Mouse (Mus musculus) liver, embryonic 11.5 days (tissue): ENCODE measurements around the gene Cebpe. TPM values are rescaled to one million over a fixed set of nuclear protein-coding genes. Genes with fewer than 3 reads are reported as not detected.
A peak's percentile ranks its signal among the peaks of the same experiment; 100 is the strongest.

Experiments
- ATAC-seq: fragments of 200-750 bp; cut with Nextera tagmentation; replicated peaks from 2 replicates; pipeline ENCODE4 v1.8.0; 2017; ENCODE audit warnings: moderate number of reproducible peaks, mild to moderate bottlenecking, moderate TSS enrichment, moderate library complexity; ENCODE audit not compliant: low FRiP score
- DNase-seq: peaks from one replicate; pipeline ENCODE4 v3.0.0-alpha.2; 2017; ENCODE audit warnings: low spot score
- H3K27ac ChIP-seq: fragments of 300-500 bp; sonication (generic); 2 replicates; pipeline ENCODE4 v1.5.1; 2014; ENCODE audit warnings: mild to moderate bottlenecking, low read depth, low read length, control low read depth
- H3K27me3 ChIP-seq: fragments of 300-500 bp; sonication (generic); replicated peaks from 2 replicates; pipeline ENCODE4 v1.6.1; 2014; ENCODE audit warnings: low read length, mixed read lengths; ENCODE audit not compliant: control insufficient read depth, insufficient read depth
- H3K36me3 ChIP-seq: fragments of 300-500 bp; sonication (generic); 2 replicates; pipeline ENCODE4 v1.6.1; 2014; ENCODE audit warnings: mild to moderate bottlenecking, low read length, moderate library complexity, mixed read lengths; ENCODE audit not compliant: control insufficient read depth, insufficient read depth
- H3K4me1 ChIP-seq: fragments of 300-500 bp; sonication (generic); replicated peaks from 2 replicates; pipeline ENCODE4 v1.6.1; 2014; ENCODE audit warnings: low read length, mixed read lengths; ENCODE audit not compliant: control insufficient read depth, insufficient read depth
- H3K4me2 ChIP-seq: fragments of 300-500 bp; sonication (generic); 2 replicates; pipeline ENCODE4 v1.6.1; 2014; ENCODE audit warnings: mild to moderate bottlenecking, control low read depth, moderate library complexity
- H3K4me3 ChIP-seq: fragments of 300-500 bp; sonication (generic); 2 replicates; pipeline ENCODE4 v1.5.1; 2014; ENCODE audit warnings: low read depth, low read length, control low read depth
- H3K9ac ChIP-seq: fragments of 300-500 bp; sonication (generic); 2 replicates; pipeline ENCODE4 v1.6.1; 2014; ENCODE audit warnings: low read depth, low read length, control low read depth
- H3K9me3 ChIP-seq: fragments of 300-500 bp; sonication (generic); 2 replicates; pipeline ENCODE4 v1.6.1; 2016; ENCODE audit warnings: low read length, inconsistent platforms, mixed read lengths; ENCODE audit not compliant: control insufficient read depth
- WGBS: fragments of 180-500 bp; shearing (Covaris S2); extraction: QIAGEN DNeasy Blood & Tissue Kit; methylation state at CpG from one replicate; pipeline ENCODE4 v1.1.7; 2014; 5-methylcytosine and 5-hydroxymethylcytosine counted together
- polyA plus RNA-seq: library from polyadenylated mRNA; unstranded; fragments of >200 nt; fragmentation: Nextera tagmentation; extraction: Ambion mirVana; gene quantifications from 2 replicates; pipeline ENCODE4 v1.2.1, GENCODE M21; 2014

Cebpe gene
- polyA plus RNA-seq: 2.0 and 3.1 TPM in 2 replicates

DNA sequence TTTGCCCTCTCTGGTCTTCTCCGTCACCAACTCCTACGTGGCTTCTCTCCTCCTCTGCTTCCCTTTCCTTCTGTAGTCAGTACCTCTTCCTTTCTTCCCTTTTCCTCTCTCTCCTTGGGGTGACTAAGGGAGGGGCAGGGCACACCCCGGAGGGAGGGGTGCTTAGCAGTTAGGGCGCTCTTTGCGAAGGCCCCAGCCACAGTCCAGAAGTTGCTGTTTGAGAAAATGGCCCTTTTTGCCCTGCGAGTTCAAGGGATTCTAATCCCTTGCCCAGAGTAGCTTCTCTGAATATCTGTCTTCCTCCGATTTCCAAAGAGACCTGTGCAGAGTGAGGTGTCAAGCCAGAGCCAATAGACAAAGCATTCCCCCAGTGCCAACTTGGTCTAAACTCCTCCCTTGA, at the start of gene Cebpe:
Gene Cebpe, minus strand, starts transcription at position 101 of the 400 bp plus-strand sequence.
- no peaks in the 10 kb centered on the region for H3K9me3 ChIP-seq
- DNase-seq (no peak), ATAC-seq (no peak)
- 73% methylated on average over 7 of the region's 7 CpGs for WGBS
- no peak within 1 kb of the TSS for H3K9ac ChIP-seq
- H3K4me2 ChIP-seq: 0 out of 2 replicates have a peak within 1 kb of the TSS, but pooled peaks have one; percentile 10
- H3K4me1 ChIP-seq: peaks cover 2% of the 10 kb centered on the region
- no peaks in the 10 kb centered on the region for H3K36me3 ChIP-seq
- peaks cover 38% of the 10 kb centered on the region for H3K27me3 ChIP-seq
- peak within 1 kb of the TSS; percentile 27; the same call in 1 of the 2 replicates for H3K27ac ChIP-seq
- H3K4me3 ChIP-seq: no peak within 1 kb of the TSS

DNA sequence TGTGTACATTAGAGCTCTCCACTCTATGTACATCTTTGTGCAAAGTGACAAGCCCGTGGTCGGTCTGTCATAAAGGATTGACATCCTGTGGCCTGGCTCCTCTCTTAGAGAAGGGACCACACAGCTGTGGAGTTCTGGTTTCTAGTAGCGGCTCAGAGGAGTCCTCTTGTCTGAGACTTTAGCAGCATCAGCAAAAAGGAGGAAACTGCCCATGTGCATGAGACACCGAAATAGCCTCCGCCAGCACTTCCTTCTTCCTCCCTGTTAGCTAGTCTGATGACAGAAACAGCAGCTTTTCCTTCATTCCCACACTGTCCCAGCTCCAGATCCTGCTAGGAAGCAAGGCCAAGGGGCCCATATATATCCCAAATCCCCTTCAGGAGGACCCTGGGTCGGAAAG, 44.4 kb upstream of the Cebpe start:
- no peak overlapping the region for H3K9ac ChIP-seq
- H3K9me3 ChIP-seq: no peaks in the 10 kb centered on the region
- no peak overlapping the region for H3K4me3 ChIP-seq
- ATAC-seq: no peak
- 51% methylated on average over 6 of the region's 6 CpGs for WGBS
- H3K27me3 ChIP-seq: no peaks in the 10 kb centered on the region
- no peaks in the 10 kb centered on the region for H3K36me3 ChIP-seq
- H3K4me1 ChIP-seq: 0 out of 2 replicates have a peak, but pooled peaks cover 4% of the 10 kb centered on the region
- H3K27ac ChIP-seq: peak overlapping the region; percentile 45
- H3K4me2 ChIP-seq: no peak overlapping the region
- no peak for DNase-seq

DNA sequence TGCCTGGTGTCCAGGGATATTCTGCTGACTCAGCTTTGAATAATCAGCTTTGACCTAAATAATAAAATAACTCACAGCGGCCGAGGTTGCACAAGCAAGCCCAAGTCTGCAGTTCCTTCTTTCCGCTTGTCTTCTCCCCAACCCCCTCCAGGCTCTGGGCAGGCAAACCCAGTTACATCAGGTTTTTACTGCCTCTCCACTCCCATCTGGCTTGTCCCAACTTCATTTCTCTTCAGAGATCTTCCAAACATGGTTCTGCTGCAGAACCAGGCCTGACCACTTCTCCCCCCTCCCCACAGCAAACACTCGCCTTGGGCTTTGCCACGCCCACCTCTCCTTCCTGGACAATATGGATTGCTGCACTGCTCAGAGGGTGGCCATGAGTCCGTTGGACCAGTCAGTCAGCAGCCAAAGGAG, 42.6 kb upstream of the Cebpe start:
- Histone ChIP-seq H3K4me2 (no peak overlapping the region), H3K9me3 (no peaks in the 10 kb centered on the region), H3K4me1 (0 out of 2 replicates have a peak, but pooled peaks cover 4% of the 10 kb centered on the region), H3K27me3 (no peaks in the 10 kb centered on the region), H3K36me3 (no peaks in the 10 kb centered on the region), H3K4me3 (no peak overlapping the region), H3K9ac (no peak overlapping the region), H3K27ac (no peak overlapping the region)
- WGBS: 27% methylated on average over 6 of the region's 6 CpGs
- no peak for ATAC-seq
- no peak for DNase-seq

DNA sequence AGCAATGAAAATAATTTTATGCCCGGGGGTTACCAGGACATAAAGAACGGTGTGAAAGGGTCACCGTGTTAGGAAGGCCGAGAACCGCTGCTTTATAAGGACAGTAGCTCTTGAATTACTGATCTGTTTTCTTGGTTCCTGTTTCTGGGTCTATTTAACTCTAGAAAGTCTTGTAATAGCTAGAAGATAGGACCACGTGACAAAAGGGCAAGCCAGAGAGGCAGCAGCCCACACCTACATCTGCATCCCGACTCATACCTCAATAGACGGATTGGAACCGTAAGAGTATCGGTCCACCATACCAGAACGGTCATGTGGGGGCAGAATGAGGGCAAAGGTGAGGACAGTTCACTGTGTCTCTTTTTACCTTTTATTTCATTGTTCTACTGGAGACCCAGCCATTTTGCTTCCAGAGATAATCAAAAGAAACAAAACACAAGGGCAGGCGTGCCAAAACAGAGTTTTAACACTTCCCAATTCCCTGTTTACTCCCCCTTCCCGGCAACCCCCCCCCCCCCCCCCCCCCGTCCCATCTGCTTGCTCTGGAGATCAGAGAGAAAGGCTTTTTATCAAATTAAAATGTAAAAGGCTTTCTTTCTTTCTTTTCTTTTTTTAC, 42.1 kb upstream of the Cebpe start:
- Histone ChIP-seq H3K9me3 (no peaks in the 10 kb centered on the region), H3K4me2 (no peak overlapping the region), H3K27ac (no peak overlapping the region), H3K36me3 (no peaks in the 10 kb centered on the region), H3K9ac (no peak overlapping the region), H3K4me3 (no peak overlapping the region), H3K4me1 (0 out of 2 replicates have a peak, but pooled peaks cover 4% of the 10 kb centered on the region), H3K27me3 (no peaks in the 10 kb centered on the region)
- DNase-seq: no peak
- ATAC-seq: no peak
- WGBS: 72% methylated on average over 14 of the region's 14 CpGs

DNA sequence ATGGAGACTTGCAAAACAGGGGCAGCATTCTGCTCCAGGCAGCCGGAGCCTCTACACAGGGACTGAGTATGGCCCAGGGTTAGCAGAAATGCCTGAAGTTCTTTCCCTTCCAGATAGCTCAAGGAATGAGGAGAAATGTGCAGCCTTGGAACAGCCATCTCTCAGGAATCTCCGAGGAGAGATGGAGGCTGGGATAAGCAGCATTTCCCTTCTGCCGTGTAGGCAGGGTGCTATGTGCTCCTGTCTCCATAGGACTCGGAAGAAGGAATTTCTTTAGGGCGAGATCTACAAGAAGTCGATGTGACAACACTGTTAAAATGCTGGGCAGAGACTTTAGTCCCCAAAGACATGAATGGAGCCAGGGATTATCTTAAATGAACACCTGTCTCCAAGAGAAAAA, 41.0 kb upstream of the Cebpe start:
- no peak overlapping the region for H3K4me3 ChIP-seq
- 0 out of 2 replicates have a peak, but pooled peaks cover 4% of the 10 kb centered on the region for H3K4me1 ChIP-seq
- H3K27me3 ChIP-seq: no peaks in the 10 kb centered on the region
- H3K9ac ChIP-seq: no peak overlapping the region
- no peaks in the 10 kb centered on the region for H3K9me3 ChIP-seq
- ATAC-seq (no peak), DNase-seq (no peak)
- no peak overlapping the region for H3K27ac ChIP-seq
- no peak overlapping the region for H3K4me2 ChIP-seq
- 79% methylated on average over 6 of the region's 6 CpGs for WGBS
- no peaks in the 10 kb centered on the region for H3K36me3 ChIP-seq

DNA sequence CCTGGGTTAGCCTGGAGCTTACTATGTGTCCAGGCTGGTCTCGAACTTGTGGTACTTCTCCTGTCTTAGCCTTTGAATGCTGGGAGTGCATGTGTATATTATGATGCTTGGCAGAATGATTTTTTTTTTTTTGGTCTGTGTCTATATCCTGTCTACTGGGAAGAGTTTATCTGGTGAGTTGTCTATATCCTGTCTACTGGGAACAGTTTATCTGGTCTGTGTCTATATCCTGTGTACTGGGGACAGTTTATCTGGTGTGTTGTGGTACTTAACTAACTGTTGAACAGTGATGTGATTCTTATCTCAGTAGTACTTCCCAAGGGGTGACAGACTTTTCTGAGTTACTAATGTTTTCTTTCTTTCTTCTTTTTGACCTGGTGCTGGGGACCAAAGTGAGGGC, 39.8 kb upstream of the Cebpe start:
- no peaks in the 10 kb centered on the region for H3K9me3 ChIP-seq
- no peak overlapping the region for H3K27ac ChIP-seq
- H3K4me2 ChIP-seq: no peak overlapping the region
- H3K9ac ChIP-seq: no peak overlapping the region
- WGBS: 74% methylated on average over 1 of the region's 1 CpGs
- DNase-seq (no peak), ATAC-seq (no peak)
- H3K36me3 ChIP-seq: no peaks in the 10 kb centered on the region
- H3K27me3 ChIP-seq: no peaks in the 10 kb centered on the region
- 0 out of 2 replicates have a peak, but pooled peaks cover 4% of the 10 kb centered on the region for H3K4me1 ChIP-seq
- no peak overlapping the region for H3K4me3 ChIP-seq

DNA sequence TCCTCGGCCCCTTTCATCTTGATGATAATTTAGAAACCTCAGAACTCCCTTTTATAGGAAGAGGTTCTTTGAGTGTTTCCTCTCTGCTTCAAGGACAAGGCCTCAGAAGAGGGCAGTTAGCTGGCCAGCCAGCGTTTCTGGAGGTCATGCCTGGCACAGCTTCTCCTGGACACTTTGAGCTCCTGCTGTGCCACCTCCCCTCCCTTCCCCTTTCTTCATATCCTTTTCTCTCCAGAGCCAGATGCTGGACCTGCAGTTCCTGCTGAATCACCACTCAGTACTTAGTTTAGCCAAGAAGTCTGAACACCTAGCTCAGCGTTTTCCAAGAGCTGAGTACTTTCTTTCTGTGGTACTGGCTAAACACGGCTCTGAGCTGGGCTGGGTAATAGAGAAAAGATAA, 37.3 kb upstream of the Cebpe start:
- Histone ChIP-seq H3K27ac (no peak overlapping the region), H3K4me1 (no peaks in the 10 kb centered on the region; the same call in 1 of the 2 replicates), H3K9me3 (no peaks in the 10 kb centered on the region), H3K27me3 (no peaks in the 10 kb centered on the region), H3K4me3 (no peak overlapping the region), H3K36me3 (no peaks in the 10 kb centered on the region), H3K9ac (no peak overlapping the region), H3K4me2 (no peak overlapping the region)
- no peak for ATAC-seq
- DNase-seq: no peak
- 62% methylated on average over 4 of the region's 4 CpGs for WGBS

DNA sequence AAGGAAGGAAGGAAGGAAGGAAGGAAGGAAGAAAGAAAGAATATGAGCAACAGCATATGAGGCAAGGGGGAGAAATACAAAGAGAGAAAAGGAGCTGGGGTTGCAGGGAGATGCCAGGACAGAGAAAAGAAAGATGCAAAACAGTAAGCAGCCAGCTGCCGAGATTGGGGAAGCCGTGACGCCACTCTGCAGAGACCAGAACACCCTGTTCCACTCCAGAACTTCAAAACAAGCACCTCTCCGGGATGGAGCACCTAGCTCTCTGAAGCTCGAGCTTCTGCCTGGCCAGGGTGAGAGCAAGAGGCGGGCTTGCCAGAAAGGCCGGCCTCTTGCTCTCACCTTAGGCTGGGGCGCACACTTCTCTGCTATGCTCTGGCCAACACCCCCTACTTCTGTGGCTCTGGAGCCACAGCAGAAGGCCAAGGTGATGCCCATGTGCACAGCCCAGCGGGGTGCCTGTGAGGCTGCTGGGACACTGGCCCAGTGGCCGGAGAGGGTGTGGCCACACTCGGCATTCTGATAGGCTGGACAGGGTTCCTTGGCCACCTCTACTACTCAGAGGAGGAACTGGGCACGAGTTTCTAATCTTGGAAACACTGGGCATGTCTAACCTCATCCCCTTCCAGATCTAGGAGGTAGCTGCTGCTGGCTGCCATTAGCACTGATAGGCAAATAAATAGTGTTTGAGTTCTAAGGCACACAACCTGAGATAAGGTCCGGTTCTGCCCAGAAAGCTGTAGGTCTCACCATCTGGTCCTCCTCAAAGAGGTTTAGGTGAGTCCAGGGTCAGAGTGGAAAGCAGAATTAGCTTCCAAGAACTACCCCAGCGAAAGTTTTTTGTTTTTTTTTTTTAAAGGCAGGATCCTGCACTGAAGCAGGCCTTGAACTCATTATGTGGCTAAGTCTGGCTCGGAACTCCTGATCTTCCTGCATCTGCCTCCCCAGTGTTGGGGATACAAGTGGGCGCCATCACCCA, 36.3 kb upstream of the Cebpe start:
- Histone ChIP-seq H3K9ac (no peak overlapping the region; the same call in 1 of the 2 replicates), H3K27me3 (no peaks in the 10 kb centered on the region), H3K4me2 (no peak overlapping the region), H3K4me1 (no peaks in the 10 kb centered on the region; the same call in 1 of the 2 replicates), H3K9me3 (no peaks in the 10 kb centered on the region), H3K4me3 (no peak overlapping the region), H3K36me3 (no peaks in the 10 kb centered on the region), H3K27ac (no peak overlapping the region)
- DNase-seq (no peak), ATAC-seq (no peak)
- WGBS: 68% methylated on average over 16 of the region's 16 CpGs
